In genomic region chr12:51865061-51865789, GRCm38 (mm10) we compare ENCODE assay signal across 8 mouse cellular contexts. TPM values are rescaled to one million over a fixed set of nuclear protein-coding genes. Genes with fewer than 3 reads are reported as not detected.
A peak's percentile ranks its signal among the peaks of the same experiment; 100 is the strongest.
DNase-seq lines count a peak whose midpoint lies in the region; ATAC-seq and TF ChIP-seq lines count a peak whose summit lies in the region.

No protein-coding gene starts in this region.

- no peak overlapping the region for H3K4me3 ChIP-seq in neural tube, embryonic 11.5 days (ENCODE audit: low read depth, low read length)
- no peak overlapping the region for H3K4me3 ChIP-seq in neural tube, embryonic 15.5 days (replicated peaks)
- no peak overlapping the region for H3K4me3 ChIP-seq in brown adipose tissue, adult 24 weeks (ENCODE audit: insufficient read depth, low read depth, low read length)
- no peak overlapping the region for H3K4me3 ChIP-seq in limb, embryonic 14.5 days (replicated peaks; ENCODE audit: low read length)

- H3K4me2 ChIP-seq in neural tube, embryonic 11.5 days (ENCODE audit: low read depth): no peak overlapping the region
- no peak overlapping the region for H3K4me2 ChIP-seq in neural tube, embryonic 15.5 days
- no peak overlapping the region for H3K4me2 ChIP-seq in limb, embryonic 14.5 days (replicated peaks; ENCODE audit: low read depth, low read length, severe bottlenecking)

- no peaks in the 10 kb centered on the region for H3K9me3 ChIP-seq in neural tube, embryonic 11.5 days (ENCODE audit: control insufficient read depth, low read length)
- H3K9me3 ChIP-seq in neural tube, embryonic 15.5 days (replicated peaks): no peaks in the 10 kb centered on the region
- H3K9me3 ChIP-seq in limb, embryonic 14.5 days (ENCODE audit: control insufficient read depth, low read length): no peaks in the 10 kb centered on the region

- no peak overlapping the region for H3K27ac ChIP-seq in neural tube, embryonic 11.5 days (ENCODE audit: low read depth, low read length)
- H3K27ac ChIP-seq in neural tube, embryonic 15.5 days (replicated peaks): no peak overlapping the region
- H3K27ac ChIP-seq in brown adipose tissue, adult 24 weeks (replicated peaks; ENCODE audit: low read depth, low read length): peak overlapping the region; percentile 72
- H3K27ac ChIP-seq in limb, embryonic 14.5 days (replicated peaks; ENCODE audit: low read depth, low read length): no peak overlapping the region

- H3K36me3 ChIP-seq in neural tube, embryonic 11.5 days (ENCODE audit: control insufficient read depth, insufficient read depth, low read length): no peaks in the 10 kb centered on the region
- no peaks in the 10 kb centered on the region for H3K36me3 ChIP-seq in neural tube, embryonic 15.5 days
- no peaks in the 10 kb centered on the region for H3K36me3 ChIP-seq in limb, embryonic 14.5 days (ENCODE audit: control insufficient read depth, insufficient read depth, low read length)

- no peaks in the 10 kb centered on the region for H3K27me3 ChIP-seq in neural tube, embryonic 11.5 days (ENCODE audit: control insufficient read depth, insufficient read depth, low read length)
- no peaks in the 10 kb centered on the region for H3K27me3 ChIP-seq in neural tube, embryonic 15.5 days (replicated peaks)
- H3K27me3 ChIP-seq in limb, embryonic 14.5 days (ENCODE audit: control insufficient read depth, insufficient read depth, low read length): no peaks in the 10 kb centered on the region

- H3K4me1 ChIP-seq in neural tube, embryonic 11.5 days (ENCODE audit: control insufficient read depth, insufficient read depth, low read length): peaks cover 11% of the 10 kb centered on the region
- peaks cover 11% of the 10 kb centered on the region; the same call in 1 of the 2 replicates for H3K4me1 ChIP-seq in neural tube, embryonic 15.5 days
- H3K4me1 ChIP-seq in brown adipose tissue, adult 24 weeks (ENCODE audit: control insufficient read depth, insufficient read depth, insufficient read length, low read length): peaks cover 11% of the 10 kb centered on the region
- peaks cover 7% of the 10 kb centered on the region for H3K4me1 ChIP-seq in limb, embryonic 14.5 days (ENCODE audit: control insufficient read depth, insufficient read depth, low read length)

- no peak for TF ChIP-seq POLR2A in limb, embryonic 14.5 days (IDR thresholded peaks at IDR 0.05; ENCODE audit: borderline replicate concordance, extremely low read depth, insufficient read depth, insufficient read length)

- ATAC-seq in neural tube, embryonic 11.5 days (ENCODE audit: insufficient read depth, low FRiP score, low TSS enrichment): peak; percentile 31; the same call in 1 of the 2 replicates
- ATAC-seq in neural tube, embryonic 15.5 days (ENCODE audit: low FRiP score): no peak
- ATAC-seq in limb, embryonic 14.5 days (ENCODE audit: low FRiP score, low read depth): peak; percentile 21; the same call in 1 of the 2 replicates
- no peak for ATAC-seq in erythroid progenitor cell, adult 5-6 weeks (replicated peaks; ENCODE audit: low FRiP score, poor library complexity, severe bottlenecking)
- ATAC-seq in erythroblast, adult 5-6 weeks (replicated peaks; ENCODE audit: low FRiP score, poor library complexity, severe bottlenecking): no peak

- 50% methylated on average over 9 of the region's 9 CpGs for WGBS in neural tube, embryonic 11.5 days
- WGBS in neural tube, embryonic 15.5 days: 39% methylated on average over 9 of the region's 9 CpGs
- 50% methylated on average over 9 of the region's 9 CpGs for WGBS in limb, embryonic 14.5 days

- peak; percentile 18 for DNase-seq in neural tube, embryonic 11.5 days (ENCODE audit: low spot score)
- DNase-seq in limb, embryonic 14.5 days (ENCODE audit: low spot score): no peak
- peak; percentile 61 for DNase-seq in skeletal muscle tissue, adult 2 months (ENCODE audit: low read depth, low spot score)
- no peak for DNase-seq in left cerebral cortex, adult 8-10 months (ENCODE audit: low spot score in 2 of 2)

- H3K9ac ChIP-seq in neural tube, embryonic 11.5 days (ENCODE audit: low read length): no peak overlapping the region
- H3K9ac ChIP-seq in neural tube, embryonic 15.5 days (replicated peaks): no peak overlapping the region
- H3K9ac ChIP-seq in limb, embryonic 14.5 days (ENCODE audit: low read depth, low read length, severe bottlenecking): no peak overlapping the region

RNA-seq across cellular contexts. Expression of gene Hectd1, which starts 35.9 kb away (rescaled TPM):
- 36.4 and 36.5 TPM in 2 replicates for polyA plus RNA-seq in neural tube, embryonic 11.5 days (2014; fragmentation: Nextera tagmentation; extraction: Ambion mirVana)
- polyA plus RNA-seq in neural tube, embryonic 15.5 days (2015; fragmentation: Nextera tagmentation; extraction: Ambion mirVana): 36.0 and 37.6 TPM in 2 replicates
- 27.3 and 27.8 TPM in 2 replicates for polyA plus RNA-seq in brown adipose tissue, adult 24 weeks (2012; ENCODE audit: insufficient read depth, insufficient read length, missing spikeins)
- polyA plus RNA-seq in limb, embryonic 14.5 days (2012; rRNA removed): 32.8 and 35.8 TPM in 2 replicates
- 44.0 and 45.6 TPM in 2 replicates for polyA plus RNA-seq in limb, embryonic 14.5 days (2014; fragmentation: Nextera tagmentation; extraction: Ambion mirVana)
- total RNA-seq in left cerebral cortex, adult 8-10 months (2022): 10 to 100 TPM; 77.1 to 85.4 (median 79.4) TPM
- total RNA-seq in erythroid progenitor cell, adult 5-6 weeks (2015; ENCODE audit: low replicate concordance): 83.3 and 96.0 TPM in 2 replicates
- total RNA-seq in erythroid progenitor cell, adult 5-6 weeks (2017; ENCODE audit: low replicate concordance): 139 and 142 TPM in 2 replicates
- total RNA-seq in erythroblast, adult 5-6 weeks (2015; ENCODE audit: low replicate concordance): 251 and 276 TPM in 2 replicates
- total RNA-seq in erythroblast, adult 5-6 weeks (2017; ENCODE audit: low replicate concordance): 521 and 575 TPM in 2 replicates

Comparison
In these comparisons a context has a peak if more than half of its experiments do, and no peak if none do; other contexts are left out.
1. ATAC-seq: peak in neural tube, embryonic 11.5 days (single experiment) and limb, embryonic 14.5 days (single experiment); none in neural tube, embryonic 15.5 days (single experiment), erythroid progenitor cell, adult 5-6 weeks (single experiment) and erythroblast, adult 5-6 weeks (single experiment).
2. DNase-seq: peak in neural tube, embryonic 11.5 days (single experiment) and skeletal muscle tissue, adult 2 months (single experiment); none in limb, embryonic 14.5 days (single experiment) and left cerebral cortex, adult 8-10 months (0 of 2).